Mouse (Mus musculus): ENCODE results near the gene Cfap77. TPM values are rescaled to one million over a fixed set of nuclear protein-coding genes. Genes with fewer than 3 reads are reported as not detected.

The Cfap77 gene
- polyA plus RNA-seq, 1 experiment from 2014 or later = 0.65 TPM

DNA sequence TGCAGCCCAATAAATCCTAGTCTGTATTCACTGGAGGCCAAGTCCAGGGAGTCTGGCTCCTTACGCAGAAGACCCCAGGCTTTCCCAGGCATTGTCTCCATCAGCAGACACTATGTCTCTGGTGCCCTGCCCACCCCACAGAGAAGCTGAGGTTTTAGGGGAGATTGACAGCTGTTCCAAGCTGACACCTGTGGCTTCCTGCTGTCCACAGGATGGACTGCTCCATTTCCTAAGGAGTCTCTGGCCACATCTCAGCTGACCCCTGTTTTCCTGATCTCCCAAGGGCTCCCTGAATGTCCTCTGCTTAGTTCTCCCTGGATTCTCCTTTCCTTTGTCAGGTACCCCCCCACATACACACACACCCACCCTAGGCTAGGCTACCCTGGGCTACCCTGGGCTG, 86.6 kb downstream of the Cfap77 start:
- Histone ChIP-seq H3K9ac (ENCODE audit: low read depth, low read length) (no peak overlapping the region), H3K9me3 (ENCODE audit: control insufficient read depth, low read length) (no peaks in the 10 kb centered on the region), H3K27me3 (replicated peaks; ENCODE audit: control insufficient read depth, insufficient read depth, low read length) (peaks cover 4% of the 10 kb centered on the region), H3K4me1 (ENCODE audit: control insufficient read depth, insufficient read depth, low read depth, low read length) (peaks cover 9% of the 10 kb centered on the region), H3K36me3 (ENCODE audit: control insufficient read depth, insufficient read depth, low read length) (no peaks in the 10 kb centered on the region), H3K4me3 (ENCODE audit: low read length) (no peak overlapping the region), H3K4me2 (ENCODE audit: low read length) (no peak overlapping the region), H3K27ac (ENCODE audit: low read depth, low read length) (no peak overlapping the region)
- WGBS = 79% methylated on average over 1 of the region's 1 CpGs
- ATAC-seq = no peak

DNA sequence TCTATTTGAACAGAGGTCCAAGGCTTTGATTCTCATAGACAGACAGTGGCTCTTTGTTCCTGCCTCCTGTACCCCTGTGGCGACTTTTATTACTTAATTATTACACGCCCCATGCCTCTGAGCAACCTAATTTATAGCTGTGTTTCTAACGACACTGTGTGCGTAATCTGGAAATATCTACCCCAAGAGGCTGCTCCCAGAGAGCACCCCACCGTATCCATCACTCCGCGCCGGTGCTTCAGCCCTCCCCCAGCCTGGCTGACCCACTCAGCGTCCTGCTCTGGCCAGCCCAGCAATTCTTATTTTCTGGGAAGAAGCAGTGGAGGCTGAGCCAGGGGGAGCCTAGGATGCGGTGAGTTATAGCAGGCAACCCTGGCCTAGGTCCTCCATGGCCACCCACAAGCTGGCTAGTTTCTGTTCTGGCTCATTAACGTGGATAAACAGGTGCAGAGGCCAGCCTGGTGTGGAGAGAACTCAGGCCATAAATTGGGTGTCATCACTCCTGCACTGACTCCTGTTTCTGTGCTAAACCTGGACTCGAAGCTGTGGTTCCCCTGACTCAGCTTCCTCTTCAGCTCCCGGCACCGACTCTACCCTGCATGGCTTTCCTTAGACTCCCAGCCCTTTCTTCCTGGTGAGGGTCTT, 88.6 kb downstream of the Cfap77 start:
- Histone ChIP-seq H3K4me1 (ENCODE audit: control insufficient read depth, insufficient read depth, low read depth, low read length) (peaks cover 9% of the 10 kb centered on the region), H3K27ac (ENCODE audit: low read depth, low read length) (no peak overlapping the region), H3K9me3 (ENCODE audit: control insufficient read depth, low read length) (no peaks in the 10 kb centered on the region), H3K36me3 (ENCODE audit: control insufficient read depth, insufficient read depth, low read length) (no peaks in the 10 kb centered on the region), H3K4me2 (ENCODE audit: low read length) (no peak overlapping the region), H3K4me3 (ENCODE audit: low read length) (no peak overlapping the region), H3K27me3 (replicated peaks; ENCODE audit: control insufficient read depth, insufficient read depth, low read length) (no peaks in the 10 kb centered on the region; the same call in 1 of the 2 replicates), H3K9ac (ENCODE audit: low read depth, low read length) (no peak overlapping the region; the same call in 1 of the 2 replicates)
- ATAC-seq = peak; percentile 76
- WGBS = 32% methylated on average over 14 of the region's 14 CpGs

DNA sequence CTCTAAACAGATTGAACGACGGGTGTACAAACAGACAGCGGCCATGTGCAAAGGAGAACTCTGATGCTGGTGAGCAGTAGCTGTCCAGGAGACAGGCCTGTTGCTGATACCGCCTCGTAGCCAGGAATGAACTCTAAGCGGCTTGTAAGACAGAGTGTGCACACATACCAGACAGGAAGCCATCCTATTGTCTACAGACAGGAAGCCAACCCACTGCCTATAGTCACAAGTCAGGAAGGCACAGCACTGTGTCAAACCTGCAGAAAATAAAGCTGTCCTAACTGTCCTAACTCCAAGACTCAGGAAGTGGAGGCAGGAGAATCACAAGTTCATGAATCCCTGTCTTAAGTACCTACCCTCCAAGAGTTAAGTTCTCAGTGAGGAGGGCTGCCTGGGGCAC, 91.3 kb downstream of the Cfap77 start:
- 87% methylated on average over 6 of the region's 6 CpGs for WGBS
- Histone ChIP-seq H3K27me3 (replicated peaks; ENCODE audit: control insufficient read depth, insufficient read depth, low read length) (no peaks in the 10 kb centered on the region), H3K4me2 (ENCODE audit: low read length) (no peak overlapping the region), H3K36me3 (ENCODE audit: control insufficient read depth, insufficient read depth, low read length) (no peaks in the 10 kb centered on the region), H3K4me3 (ENCODE audit: low read length) (no peak overlapping the region), H3K27ac (ENCODE audit: low read depth, low read length) (no peak overlapping the region), H3K9me3 (ENCODE audit: control insufficient read depth, low read length) (no peaks in the 10 kb centered on the region), H3K4me1 (ENCODE audit: control insufficient read depth, insufficient read depth, low read depth, low read length) (peaks cover 9% of the 10 kb centered on the region), H3K9ac (ENCODE audit: low read depth, low read length) (no peak overlapping the region)
- no peak for ATAC-seq

GRCm38 (mm10) chr2:28961636-28962035, 93.2 kb downstream of the Cfap77 start:
- 73% methylated on average over 5 of the region's 5 CpGs for WGBS
- Histone ChIP-seq H3K4me1 (ENCODE audit: control insufficient read depth, insufficient read depth, low read depth, low read length) (peaks cover 9% of the 10 kb centered on the region), H3K4me3 (ENCODE audit: low read length) (no peak overlapping the region), H3K36me3 (ENCODE audit: control insufficient read depth, insufficient read depth, low read length) (no peaks in the 10 kb centered on the region), H3K4me2 (ENCODE audit: low read length) (no peak overlapping the region), H3K27ac (ENCODE audit: low read depth, low read length) (no peak overlapping the region), H3K9me3 (ENCODE audit: control insufficient read depth, low read length) (no peaks in the 10 kb centered on the region), H3K9ac (ENCODE audit: low read depth, low read length) (no peak overlapping the region), H3K27me3 (replicated peaks; ENCODE audit: control insufficient read depth, insufficient read depth, low read length) (no peaks in the 10 kb centered on the region)
- no peak for ATAC-seq

- Histone ChIP-seq H3K4me1 (ENCODE audit: control insufficient read depth, insufficient read depth, low read depth, low read length) (peaks cover 6% of the 10 kb centered on the region), H3K4me2 (ENCODE audit: low read length) (no peak overlapping the region), H3K27me3 (replicated peaks; ENCODE audit: control insufficient read depth, insufficient read depth, low read length) (no peaks in the 10 kb centered on the region), H3K36me3 (ENCODE audit: control insufficient read depth, insufficient read depth, low read length) (no peaks in the 10 kb centered on the region), H3K9ac (ENCODE audit: low read depth, low read length) (no peak overlapping the region), H3K9me3 (ENCODE audit: control insufficient read depth, low read length) (no peaks in the 10 kb centered on the region), H3K27ac (ENCODE audit: low read depth, low read length) (no peak overlapping the region), H3K4me3 (ENCODE audit: low read length) (no peak overlapping the region)
- ATAC-seq = no peak
- 89% methylated on average over 15 of the region's 15 CpGs for WGBS
Observed at GRCm38 (mm10) chr2:28961024-28961585, 93.8 kb downstream of the Cfap77 start.

DNA sequence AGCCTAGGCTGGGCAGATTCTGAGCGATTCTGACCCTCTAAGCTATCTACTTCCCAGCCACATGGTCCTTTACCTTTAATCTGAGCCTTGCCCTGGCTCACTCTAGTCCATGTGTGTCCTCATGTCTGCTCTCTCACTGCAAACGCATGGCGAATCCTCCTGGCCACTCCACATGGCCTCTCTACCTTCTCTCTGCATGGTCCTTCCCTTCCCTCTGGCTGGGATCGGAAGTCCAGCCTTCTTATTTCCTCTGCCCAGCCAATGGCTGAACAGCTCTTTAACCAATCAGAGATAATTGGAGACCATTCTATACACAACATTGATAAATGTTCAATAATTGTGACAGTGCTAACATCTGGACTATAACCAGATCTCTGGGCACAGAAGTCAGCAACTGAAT, 98.0 kb downstream of the Cfap77 start:
- H3K9me3 ChIP-seq (ENCODE audit: control insufficient read depth, low read length) = no peaks in the 10 kb centered on the region
- no peak overlapping the region for H3K4me3 ChIP-seq (ENCODE audit: low read length)
- WGBS = 86% methylated on average over 4 of the region's 4 CpGs
- H3K9ac ChIP-seq (ENCODE audit: low read depth, low read length) = no peak overlapping the region
- no peak overlapping the region for H3K4me2 ChIP-seq (ENCODE audit: low read length)
- H3K27me3 ChIP-seq (replicated peaks; ENCODE audit: control insufficient read depth, insufficient read depth, low read length) = no peaks in the 10 kb centered on the region
- no peaks in the 10 kb centered on the region for H3K4me1 ChIP-seq (ENCODE audit: control insufficient read depth, insufficient read depth, low read depth, low read length)
- H3K27ac ChIP-seq (ENCODE audit: low read depth, low read length) = no peak overlapping the region
- no peaks in the 10 kb centered on the region for H3K36me3 ChIP-seq (ENCODE audit: control insufficient read depth, insufficient read depth, low read length)
- no peak for ATAC-seq

DNA sequence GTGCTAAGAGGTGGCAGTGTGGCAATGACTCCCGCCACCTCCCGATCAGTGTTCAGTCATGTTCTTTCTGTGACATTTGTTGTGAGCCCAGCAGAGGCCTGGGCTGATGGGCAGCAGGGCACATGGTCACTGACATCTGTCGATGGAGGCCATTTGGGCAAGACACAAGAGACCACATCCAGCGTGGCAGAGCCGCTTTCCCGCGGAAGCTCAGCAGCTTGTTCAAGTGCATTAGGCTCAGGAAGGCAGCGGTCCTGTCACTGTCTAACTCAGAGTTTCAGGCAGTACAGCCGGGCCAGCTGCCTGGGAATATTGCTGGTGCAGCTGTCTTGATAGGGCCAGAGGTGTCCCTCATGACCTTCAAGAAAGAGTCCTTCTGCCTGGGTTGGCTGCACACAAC, 100.3 kb downstream of the Cfap77 start:
- Histone ChIP-seq H3K4me1 (ENCODE audit: control insufficient read depth, insufficient read depth, low read depth, low read length) (no peaks in the 10 kb centered on the region), H3K27me3 (replicated peaks; ENCODE audit: control insufficient read depth, insufficient read depth, low read length) (no peaks in the 10 kb centered on the region), H3K9ac (ENCODE audit: low read depth, low read length) (no peak overlapping the region), H3K4me3 (ENCODE audit: low read length) (no peak overlapping the region), H3K36me3 (ENCODE audit: control insufficient read depth, insufficient read depth, low read length) (no peaks in the 10 kb centered on the region), H3K9me3 (ENCODE audit: control insufficient read depth, low read length) (no peaks in the 10 kb centered on the region), H3K27ac (ENCODE audit: low read depth, low read length) (no peak overlapping the region), H3K4me2 (ENCODE audit: low read length) (no peak overlapping the region)
- WGBS = 61% methylated on average over 9 of the region's 9 CpGs
- no peak for ATAC-seq

GRCm38 (mm10) chr2:28952981-28953380, 101.9 kb downstream of the Cfap77 start:
- Histone ChIP-seq H3K9me3 (ENCODE audit: control insufficient read depth, low read length) (no peaks in the 10 kb centered on the region), H3K9ac (ENCODE audit: low read depth, low read length) (no peak overlapping the region), H3K4me2 (ENCODE audit: low read length) (no peak overlapping the region), H3K4me3 (ENCODE audit: low read length) (no peak overlapping the region), H3K36me3 (ENCODE audit: control insufficient read depth, insufficient read depth, low read length) (no peaks in the 10 kb centered on the region), H3K27ac (ENCODE audit: low read depth, low read length) (no peak overlapping the region), H3K4me1 (ENCODE audit: control insufficient read depth, insufficient read depth, low read depth, low read length) (no peaks in the 10 kb centered on the region), H3K27me3 (replicated peaks; ENCODE audit: control insufficient read depth, insufficient read depth, low read length) (0 out of 2 replicates have a peak, but pooled peaks cover 2% of the 10 kb centered on the region)
- ATAC-seq = no peak
- 46% methylated on average over 8 of the region's 8 CpGs for WGBS

DNA sequence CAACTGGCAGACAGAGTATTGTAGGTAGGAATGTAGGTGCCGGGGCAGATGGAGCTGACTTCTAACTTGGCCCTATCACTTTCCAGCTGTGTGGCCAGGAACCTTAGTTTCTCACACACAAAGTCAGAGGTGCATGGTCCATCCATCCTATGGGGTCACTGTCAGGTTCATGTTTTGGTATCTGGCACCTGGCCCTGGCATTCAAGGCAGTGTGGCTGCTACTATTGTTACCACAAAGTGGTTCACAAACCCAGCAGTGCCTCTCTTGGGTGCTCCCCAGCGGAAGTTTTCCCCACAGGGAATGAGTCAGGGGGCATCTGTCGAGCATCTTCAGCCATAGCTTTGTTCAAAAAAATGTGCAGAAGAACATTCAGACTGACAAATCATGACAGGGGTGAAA, 108.6 kb downstream of the Cfap77 start:
- no peak for ATAC-seq
- Histone ChIP-seq H3K4me3 (ENCODE audit: low read length) (no peak overlapping the region), H3K27me3 (replicated peaks; ENCODE audit: control insufficient read depth, insufficient read depth, low read length) (peaks cover 5% of the 10 kb centered on the region; the same call in 1 of the 2 replicates), H3K9me3 (ENCODE audit: control insufficient read depth, low read length) (no peaks in the 10 kb centered on the region), H3K4me1 (ENCODE audit: control insufficient read depth, insufficient read depth, low read depth, low read length) (peaks cover 12% of the 10 kb centered on the region), H3K4me2 (ENCODE audit: low read length) (no peak overlapping the region), H3K9ac (ENCODE audit: low read depth, low read length) (no peak overlapping the region), H3K27ac (ENCODE audit: low read depth, low read length) (no peak overlapping the region), H3K36me3 (ENCODE audit: control insufficient read depth, insufficient read depth, low read length) (no peaks in the 10 kb centered on the region)
- 70% methylated on average over 3 of the region's 3 CpGs for WGBS

Measured in hindbrain, embryonic 16.5 days (tissue).